Mouse (Mus musculus) limb, embryonic 11.5 days (tissue): ENCODE measurements around the gene Ttc39a. TPM values are rescaled to one million over a fixed set of nuclear protein-coding genes. Genes with fewer than 3 reads are reported as not detected.

Experiments
- ATAC-seq: fragments of 200-750 bp; cut with Nextera tagmentation; 2 replicates; pipeline ENCODE4 v1.8.0; 2017; ENCODE audit warnings: low read depth; ENCODE audit not compliant: insufficient number of reproducible peaks, low FRiP score, low TSS enrichment
- DNase-seq: peaks from one replicate; pipeline ENCODE4 v3.0.0-alpha.2; 2015; ENCODE audit warnings: low spot score
- H3K27ac ChIP-seq: fragments of 300-500 bp; sonication (generic); replicated peaks from 2 replicates; pipeline ENCODE4 v1.5.1; 2014; ENCODE audit warnings: low read depth, mild to moderate bottlenecking, low read length
- H3K27me3 ChIP-seq: fragments of 300-500 bp; sonication (generic); 2 replicates; pipeline ENCODE4 v1.6.1; 2014; ENCODE audit warnings: mild to moderate bottlenecking, low read length, mixed read lengths; ENCODE audit not compliant: control insufficient read depth, insufficient read depth
- H3K36me3 ChIP-seq: fragments of 300-500 bp; sonication (generic); 2 replicates; pipeline ENCODE4 v1.6.1; 2014; ENCODE audit warnings: mild to moderate bottlenecking, low read length, moderate library complexity, mixed read lengths; ENCODE audit not compliant: control insufficient read depth, insufficient read depth
- H3K4me1 ChIP-seq: fragments of 300-500 bp; sonication (generic); 2 replicates; pipeline ENCODE4 v1.6.1; 2014; ENCODE audit warnings: low read length, mixed read lengths; ENCODE audit not compliant: control insufficient read depth, insufficient read depth
- H3K4me2 ChIP-seq: fragments of 300-500 bp; sonication (generic); 2 replicates; pipeline ENCODE4 v1.6.1; 2014; ENCODE audit warnings: low read depth, mild to moderate bottlenecking, moderate library complexity; ENCODE audit not compliant: severe bottlenecking
- H3K4me3 ChIP-seq: fragments of 300-500 bp; sonication (generic); 2 replicates; pipeline ENCODE4 v1.5.1; 2014; ENCODE audit warnings: low read depth, low read length
- H3K9ac ChIP-seq: fragments of 300-500 bp; sonication (generic); 2 replicates; pipeline ENCODE4 v1.6.1; 2014; ENCODE audit warnings: mild to moderate bottlenecking, low read length
- H3K9me3 ChIP-seq: fragments of 300-500 bp; sonication (generic); 2 replicates; pipeline ENCODE4 v1.6.1; 2016; ENCODE audit warnings: low read length; ENCODE audit not compliant: control insufficient read depth
- WGBS: fragments of 180-500 bp; shearing (Covaris S2); extraction: QIAGEN DNeasy Blood & Tissue Kit; methylation state at CpG from one replicate; pipeline ENCODE4 v1.1.7; 2014; 5-methylcytosine and 5-hydroxymethylcytosine counted together
- polyA plus RNA-seq: library from polyadenylated mRNA; unstranded; fragments of >200 nt; fragmentation: Nextera tagmentation; extraction: Ambion mirVana; gene quantifications from 2 replicates; pipeline ENCODE4 v1.2.1, GENCODE M21; 2014

Ttc39a gene
- polyA plus RNA-seq, 1 experiment from 2014 or later: 6.1 TPM

- DNase-seq (no peak), ATAC-seq (no peak)
- no peak overlapping the region for H3K4me3 ChIP-seq
- H3K36me3 ChIP-seq: no peaks in the 10 kb centered on the region
- H3K9ac ChIP-seq: no peak overlapping the region
- no peak overlapping the region for H3K27ac ChIP-seq
- WGBS: 91% methylated on average over 7 of the region's 7 CpGs
- H3K4me2 ChIP-seq: no peak overlapping the region
- H3K27me3 ChIP-seq: no peaks in the 10 kb centered on the region
- no peaks in the 10 kb centered on the region for H3K9me3 ChIP-seq
- peaks cover 12% of the 10 kb centered on the region for H3K4me1 ChIP-seq
Measured at GRCm38 (mm10) chr4:109430250-109430649, 23.8 kb downstream of the Ttc39a start.

DNA sequence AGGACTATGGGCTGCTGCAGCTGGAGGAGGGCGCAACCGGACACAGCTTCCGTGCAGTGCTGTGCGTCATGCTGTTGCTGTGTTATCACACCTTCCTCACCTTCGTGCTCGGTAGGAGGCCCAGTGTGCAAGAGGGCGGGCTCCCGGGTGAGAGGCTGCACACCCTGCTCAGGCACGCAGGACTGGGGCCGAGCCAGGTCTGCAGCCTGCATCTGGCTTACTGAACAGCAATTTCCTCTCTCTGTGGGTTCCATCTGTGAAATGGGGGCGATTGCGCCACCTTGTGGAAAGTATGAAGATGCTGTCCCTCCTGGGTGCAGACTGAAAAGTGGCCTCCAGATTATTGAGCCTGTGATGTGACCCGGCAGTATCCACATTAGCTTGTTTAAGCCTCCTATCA lies 24.4 kb downstream of the Ttc39a start:
- DNase-seq (peak; percentile 62), ATAC-seq (no peak)
- Histone ChIP-seq H3K36me3 (no peaks in the 10 kb centered on the region), H3K4me3 (no peak overlapping the region), H3K4me1 (peaks cover 12% of the 10 kb centered on the region), H3K27me3 (no peaks in the 10 kb centered on the region), H3K9ac (no peak overlapping the region), H3K4me2 (no peak overlapping the region), H3K27ac (no peak overlapping the region), H3K9me3 (no peaks in the 10 kb centered on the region)
- 49% methylated on average over 13 of the region's 13 CpGs for WGBS

- H3K9ac ChIP-seq: peak overlapping the region; percentile 43; the same call in 1 of the 2 replicates
- WGBS: 46% methylated on average over 16 of the region's 16 CpGs
- peaks cover 12% of the 10 kb centered on the region for H3K4me1 ChIP-seq
- H3K27ac ChIP-seq: no peak overlapping the region; the same call in 1 of the 2 replicates
- no peaks in the 10 kb centered on the region for H3K27me3 ChIP-seq
- no peaks in the 10 kb centered on the region for H3K36me3 ChIP-seq
- H3K4me3 ChIP-seq: no peak overlapping the region
- ATAC-seq (0 out of 2 replicates have a peak, but pooled peaks have one; percentile 33), DNase-seq (no peak)
- no peaks in the 10 kb centered on the region for H3K9me3 ChIP-seq
- H3K4me2 ChIP-seq: no peak overlapping the region
Measured at GRCm38 (mm10) chr4:109432668-109433375, 26.4 kb downstream of the Ttc39a start.

GRCm38 (mm10) chr4:109433641-109434040 lies 27.2 kb downstream of the Ttc39a start:
- WGBS: 72% methylated on average over 6 of the region's 6 CpGs
- Histone ChIP-seq H3K27ac (0 out of 2 replicates have a peak overlapping the region, but pooled peaks have one; percentile 47), H3K9me3 (no peaks in the 10 kb centered on the region), H3K9ac (no peak overlapping the region), H3K36me3 (no peaks in the 10 kb centered on the region), H3K27me3 (no peaks in the 10 kb centered on the region), H3K4me1 (peaks cover 12% of the 10 kb centered on the region), H3K4me3 (no peak overlapping the region), H3K4me2 (no peak overlapping the region)
- ATAC-seq (no peak), DNase-seq (no peak)

- peaks cover 12% of the 10 kb centered on the region for H3K4me1 ChIP-seq
- H3K27ac ChIP-seq: no peak overlapping the region
- ATAC-seq (no peak), DNase-seq (no peak)
- H3K27me3 ChIP-seq: no peaks in the 10 kb centered on the region
- H3K36me3 ChIP-seq: no peaks in the 10 kb centered on the region
- H3K9me3 ChIP-seq: no peaks in the 10 kb centered on the region
- H3K4me2 ChIP-seq: no peak overlapping the region
- 96% methylated on average over 1 of the region's 1 CpGs for whole genome bisulfite sequencing
- H3K9ac ChIP-seq: no peak overlapping the region
- H3K4me3 ChIP-seq: no peak overlapping the region
Measured at GRCm38 (mm10) chr4:109434256-109434655, 27.8 kb downstream of the Ttc39a start.

GRCm38 (mm10) chr4:109437913-109438878 lies 31.8 kb downstream of the Ttc39a start:
- Histone ChIP-seq H3K27me3 (no peaks in the 10 kb centered on the region), H3K4me3 (no peak overlapping the region), H3K4me1 (no peaks in the 10 kb centered on the region), H3K9ac (no peak overlapping the region), H3K27ac (no peak overlapping the region), H3K36me3 (no peaks in the 10 kb centered on the region), H3K4me2 (no peak overlapping the region), H3K9me3 (no peaks in the 10 kb centered on the region)
- ATAC-seq (no peak), DNase-seq (peak; percentile 79)
- 53% methylated on average over 9 of the region's 9 CpGs for WGBS

GRCm38 (mm10) chr4:109439101-109439500 lies 32.7 kb downstream of the Ttc39a start:
- Histone ChIP-seq H3K4me3 (no peak overlapping the region), H3K27me3 (no peaks in the 10 kb centered on the region), H3K9me3 (no peaks in the 10 kb centered on the region), H3K36me3 (no peaks in the 10 kb centered on the region), H3K27ac (0 out of 2 replicates have a peak overlapping the region, but pooled peaks have one; percentile 3), H3K4me1 (no peaks in the 10 kb centered on the region), H3K4me2 (no peak overlapping the region), H3K9ac (no peak overlapping the region)
- no peak for DNase-seq
- ATAC-seq: no peak
- 79% methylated on average over 8 of the region's 8 CpGs for WGBS

DNA sequence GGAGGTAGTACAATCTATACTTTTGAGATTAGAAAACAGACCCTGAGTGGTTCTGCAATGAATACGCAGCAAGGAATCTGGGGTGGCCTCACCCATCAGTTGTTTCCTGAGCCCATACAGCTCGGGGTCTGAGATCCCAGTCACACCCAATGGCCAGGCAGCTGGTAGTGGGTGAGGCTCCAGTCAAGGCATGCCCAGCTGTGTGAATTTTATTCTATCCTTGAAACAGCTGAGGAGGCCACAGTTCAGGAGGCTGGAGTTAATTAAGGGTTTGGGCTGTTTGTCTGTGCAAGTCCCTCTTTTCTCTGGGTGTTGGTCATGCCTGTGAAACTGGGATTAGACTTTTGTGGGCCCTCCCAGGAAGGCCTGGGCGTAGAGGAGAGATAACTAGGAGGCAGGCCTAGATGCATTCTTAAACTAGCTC lies 33.4 kb downstream of the Ttc39a start:
- WGBS: 73% methylated on average over 3 of the region's 3 CpGs
- no peak for ATAC-seq

More for the DNA sequence above, 33.4 kb downstream of the Ttc39a start:
- no peaks in the 10 kb centered on the region for H3K36me3 ChIP-seq
- no peaks in the 10 kb centered on the region for H3K9me3 ChIP-seq
- no peak overlapping the region for H3K4me3 ChIP-seq
- H3K4me1 ChIP-seq: no peaks in the 10 kb centered on the region
- H3K27me3 ChIP-seq: no peaks in the 10 kb centered on the region
- no peak for DNase-seq
- no peak overlapping the region for H3K9ac ChIP-seq
- no peak overlapping the region for H3K27ac ChIP-seq
- no peak overlapping the region for H3K4me2 ChIP-seq
